Mouse (Mus musculus) liver, embryonic 14.5 days (tissue): ENCODE measurements around the gene Ubl3. TPM values are rescaled to one million over a fixed set of nuclear protein-coding genes. Genes with fewer than 3 reads are reported as not detected.
A peak's percentile ranks its signal among the peaks of the same experiment; 100 is the strongest.

Experiments
- ATAC-seq: fragments of 200-750 bp; cut with Nextera tagmentation; 2 replicates; pipeline ENCODE4 v1.8.0; 2017; ENCODE audit warnings: moderate number of reproducible peaks, mild to moderate bottlenecking, moderate library complexity; ENCODE audit not compliant: insufficient read depth
- DNase-seq, 3 experiments: peaks; one replicate each; pipeline ENCODE4 v3.0.0-alpha.2; 2012 to 2013; ENCODE audit warnings: low read depth in 3 of 3, low spot score in 3 of 3
- H3K27ac ChIP-seq: fragments of 300-500 bp; sonication (generic); 2 replicates; pipeline ENCODE4 v1.5.1; 2014; ENCODE audit warnings: moderate library complexity, mild to moderate bottlenecking, control low read depth, inconsistent platforms
- H3K27me3 ChIP-seq: fragments of 300-500 bp; sonication (generic); 2 replicates; pipeline ENCODE4 v1.6.1; 2014; ENCODE audit warnings: mild to moderate bottlenecking, low read length, moderate library complexity; ENCODE audit not compliant: control insufficient read depth, insufficient read depth
- H3K36me3 ChIP-seq: fragments of 300-500 bp; sonication (generic); replicated peaks from 2 replicates; pipeline ENCODE4 v1.6.1; 2014; ENCODE audit warnings: low read depth; ENCODE audit not compliant: control insufficient read depth, insufficient read depth
- H3K4me1 ChIP-seq, 2 experiments: fragments of 200-500 bp in 1 of 2; fragments of 300-500 bp in 1 of 2; sonication (generic) in 1 of 2; replicated peaks; 2 replicates each; pipeline ENCODE4 v1.6.1; 2012 to 2014; ENCODE audit warnings: antibody characterized with exemption in 1 of 2, inconsistent platforms in 1 of 2, low read length in 1 of 2; ENCODE audit not compliant: control insufficient read depth in 2 of 2, insufficient read depth in 2 of 2
- H3K4me2 ChIP-seq: fragments of 300-500 bp; sonication (generic); 2 replicates; pipeline ENCODE4 v1.6.1; 2014; ENCODE audit warnings: low read depth, mild to moderate bottlenecking, control low read depth, moderate library complexity
- H3K4me3 ChIP-seq, 2 experiments: fragments of 200-500 bp in 1 of 2; fragments of 300-500 bp in 1 of 2; sonication (generic) in 1 of 2; 2 replicates each; pipeline ENCODE4 v1.5.1; 2012 to 2014; ENCODE audit warnings: low read depth in 2 of 2, low read length in 2 of 2, mild to moderate bottlenecking in 2 of 2, control low read depth in 1 of 2, inconsistent platforms in 1 of 2, moderate library complexity in 1 of 2; ENCODE audit not compliant: insufficient read depth in 1 of 2
- H3K9ac ChIP-seq: fragments of 300-500 bp; sonication (generic); replicated peaks from 2 replicates; pipeline ENCODE4 v1.6.1; 2014; ENCODE audit warnings: mild to moderate bottlenecking, control low read depth, moderate library complexity
- H3K9me3 ChIP-seq: fragments of 300-500 bp; sonication (generic); 2 replicates; pipeline ENCODE4 v1.6.1; 2016; ENCODE audit warnings: low read length, mixed read lengths; ENCODE audit not compliant: control insufficient read depth
- CTCF ChIP-seq: IDR thresholded peaks from 2 replicates; pipeline ENCODE4 v1.5.1; 2016; ENCODE audit warnings: antibody characterized with exemption, low read depth, control low read depth
- EP300 ChIP-seq: IDR thresholded peaks from 2 replicates; pipeline ENCODE4 v1.6.1; 2016; ENCODE audit warnings: antibody characterized with exemption, low read depth
- WGBS: fragments of 180-500 bp; shearing (Covaris S2); extraction: QIAGEN DNeasy Blood & Tissue Kit; methylation state at CpG from one replicate; pipeline ENCODE4 v1.1.7; 2014; ENCODE audit not compliant: insufficient replicate concordance; 5-methylcytosine and 5-hydroxymethylcytosine counted together
- polyA plus RNA-seq, 2 experiments: library from polyadenylated mRNA; depleted of rRNA in 1 of 2; stranded (reverse) in 1 of 2; unstranded in 1 of 2; fragments of >200 nt; fragmentation: Nextera tagmentation in 1 of 2; extraction: Ambion mirVana in 1 of 2; gene quantifications; 2 replicates each; pipeline versions ENCODE4 v1.2.1 to v1.2.3; 2012 to 2014

Ubl3 gene
- polyA plus RNA-seq, 2 experiments = 6.3 to 16.0 TPM

- Histone ChIP-seq H3K9me3 (no peaks in the 10 kb centered on the region), H3K27ac (no peak overlapping the region), H3K27me3 (no peaks in the 10 kb centered on the region), H3K4me3 (no peak overlapping the region), H3K4me2 (no peak overlapping the region), H3K36me3 (no peaks in the 10 kb centered on the region), H3K4me1 (peaks cover 0 to 7% of the 10 kb centered on the region in 2 experiments; a peak in 2 of 4 replicates), H3K9ac (no peak overlapping the region)
- DNase-seq (no peak), ATAC-seq (no peak)
- TF ChIP-seq CTCF = no peak
- TF ChIP-seq EP300 = no peak
- WGBS = 54% methylated on average over 5 of the region's 5 CpGs
These were observed 53.0 kb downstream of the Ubl3 start for GRCm38 (mm10) chr5:148499616-148500015.

- TF ChIP-seq EP300 = no peak
- TF ChIP-seq CTCF = 0 out of 2 replicates have a peak, but pooled peaks have one; percentile 8
- H3K9me3 ChIP-seq = no peaks in the 10 kb centered on the region
- no peak for ATAC-seq
- WGBS = 54% methylated on average over 6 of the region's 6 CpGs
- H3K27me3 ChIP-seq = no peaks in the 10 kb centered on the region
- H3K9ac ChIP-seq = no peak overlapping the region
- no peak overlapping the region for H3K27ac ChIP-seq
- H3K36me3 ChIP-seq = no peaks in the 10 kb centered on the region
- no peak overlapping the region for H3K4me3 ChIP-seq
- H3K4me2 ChIP-seq = no peak overlapping the region
- H3K4me1 ChIP-seq = peaks cover 0 to 7% of the 10 kb centered on the region in 2 experiments; a peak in 2 of 4 replicates
- DNase-seq = no peak
These were observed 56.6 kb downstream of the Ubl3 start for GRCm38 (mm10) chr5:148495991-148496390.

GRCm38 (mm10) chr5:148495173-148495572, 57.4 kb downstream of the Ubl3 start:
- no peak overlapping the region for H3K27ac ChIP-seq
- H3K36me3 ChIP-seq = no peaks in the 10 kb centered on the region
- peak overlapping the region; percentile 38 for H3K4me2 ChIP-seq
- H3K9ac ChIP-seq = no peak overlapping the region
- WGBS = 15% methylated on average over 10 of the region's 10 CpGs
- no peak overlapping the region; a peak in 1 of 4 replicates for H3K4me3 ChIP-seq
- DNase-seq (peak in 1 of 3 experiments; percentile 30), ATAC-seq (peak; percentile 43; the same call in 1 of the 2 replicates)
- H3K27me3 ChIP-seq = no peaks in the 10 kb centered on the region
- no peak for TF ChIP-seq CTCF
- no peak for TF ChIP-seq EP300
- no peaks in the 10 kb centered on the region for H3K9me3 ChIP-seq
- H3K4me1 ChIP-seq = peaks cover 0 to 7% of the 10 kb centered on the region in 2 experiments; a peak in 2 of 4 replicates

DNA sequence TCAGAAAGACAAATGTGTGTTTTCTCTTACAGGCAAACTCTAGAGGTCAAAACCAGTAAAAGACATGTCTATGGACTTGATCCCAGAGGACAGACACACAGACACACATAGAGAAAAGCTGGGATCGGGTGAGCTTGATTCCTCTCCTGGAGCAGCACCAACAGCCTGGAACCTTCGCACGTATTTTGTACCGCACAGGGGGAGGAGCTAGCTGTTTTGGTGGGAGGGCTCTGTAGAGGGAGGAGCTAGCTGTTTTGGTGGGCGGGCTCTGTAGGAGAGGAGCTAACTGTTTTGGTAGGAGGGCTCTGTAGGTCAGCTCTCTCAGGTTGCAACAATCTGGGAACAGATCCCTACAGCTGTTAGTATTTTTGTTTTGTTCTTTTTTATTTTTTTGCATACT, 58.3 kb downstream of the Ubl3 start:
- H3K4me2 ChIP-seq = no peak overlapping the region
- no peak for TF ChIP-seq EP300
- TF ChIP-seq CTCF = no peak
- no peak overlapping the region for H3K9ac ChIP-seq
- no peaks in the 10 kb centered on the region for H3K36me3 ChIP-seq
- H3K27ac ChIP-seq = no peak overlapping the region
- H3K9me3 ChIP-seq = no peaks in the 10 kb centered on the region
- 54% methylated on average over 5 of the region's 5 CpGs for WGBS
- peaks cover 0 to 4% of the 10 kb centered on the region in 2 experiments; a peak in 1 of 4 replicates for H3K4me1 ChIP-seq
- ATAC-seq (no peak), DNase-seq (no peak)
- no peaks in the 10 kb centered on the region for H3K27me3 ChIP-seq
- H3K4me3 ChIP-seq = no peak overlapping the region

DNA sequence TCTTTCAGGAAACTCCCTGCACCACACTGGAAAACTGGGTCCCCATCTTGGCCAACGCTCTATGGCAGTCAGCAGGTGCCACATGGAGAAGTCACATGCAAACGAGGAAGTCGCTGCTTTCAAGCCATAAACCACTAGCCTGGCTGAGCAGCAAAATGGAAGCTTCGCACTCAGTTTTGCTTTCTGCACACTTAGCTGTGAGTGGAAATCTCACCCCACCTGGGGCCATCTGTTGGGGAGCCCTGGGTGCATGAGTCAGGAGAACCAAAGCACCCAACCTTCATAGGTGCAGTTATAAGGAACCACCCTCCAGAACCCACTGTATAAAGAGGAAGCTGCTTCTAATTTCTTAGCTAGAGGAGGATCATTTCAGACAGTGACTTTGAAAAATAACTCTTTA, 59.6 kb downstream of the Ubl3 start:
- H3K4me3 ChIP-seq = no peak overlapping the region
- no peak for TF ChIP-seq CTCF
- no peak for TF ChIP-seq EP300
- no peak overlapping the region for H3K27ac ChIP-seq
- H3K9me3 ChIP-seq = no peaks in the 10 kb centered on the region
- H3K9ac ChIP-seq = no peak overlapping the region
- WGBS = 57% methylated on average over 4 of the region's 4 CpGs
- H3K27me3 ChIP-seq = no peaks in the 10 kb centered on the region
- peaks cover 0 to 4% of the 10 kb centered on the region in 2 experiments; a peak in 1 of 4 replicates for H3K4me1 ChIP-seq
- no peak overlapping the region for H3K4me2 ChIP-seq
- ATAC-seq = no peak
- DNase-seq = no peak
- no peaks in the 10 kb centered on the region for H3K36me3 ChIP-seq
